Comparison of ENCODE assay signal across 13 mouse cellular contexts in genomic region chr7:56015172-56015571, GRCm38 (mm10). TPM values are rescaled to one million over a fixed set of nuclear protein-coding genes. Genes with fewer than 3 reads are reported as not detected.
DNase-seq lines count a peak whose midpoint lies in the region; ATAC-seq and TF ChIP-seq lines count a peak whose summit lies in the region.
"Had no signal": no experiment of that assay in that cellular context is flagged by ENCODE, and none has a peak within 500 bp of the region (broad histone marks: within the 10 kb centered on the region; RNA-seq: fewer than 3 reads in every experiment).

No protein-coding gene starts in this region.

- no peak overlapping the region for H3K9ac ChIP-seq in heart, embryonic 11.5 days (ENCODE audit: low read depth, low read length)
- peak overlapping the region; percentile 23; the same call in 1 of the 2 replicates for H3K9ac ChIP-seq in liver, postnatal 0 days (replicated peaks)
- no peak overlapping the region for H3K9ac ChIP-seq in stomach, embryonic 15.5 days
- H3K9ac ChIP-seq: lung, embryonic 14.5 days had no signal

- no peaks in the 10 kb centered on the region for H3K27me3 ChIP-seq in heart, embryonic 11.5 days (ENCODE audit: control insufficient read depth, insufficient read depth, low read length)
- no peaks in the 10 kb centered on the region for H3K27me3 ChIP-seq in liver, postnatal 0 days (ENCODE audit: insufficient read depth, low read length)
- no peaks in the 10 kb centered on the region for H3K27me3 ChIP-seq in stomach, embryonic 15.5 days (replicated peaks)

- no peaks in the 10 kb centered on the region for H3K36me3 ChIP-seq in heart, embryonic 11.5 days (ENCODE audit: control insufficient read depth, insufficient read depth, low read length)
- H3K36me3 ChIP-seq in liver, postnatal 0 days (replicated peaks; ENCODE audit: insufficient read depth, low read length) = no peaks in the 10 kb centered on the region
- no peaks in the 10 kb centered on the region for H3K36me3 ChIP-seq in stomach, embryonic 15.5 days
- H3K36me3 ChIP-seq: midbrain, embryonic 10.5 days had no signal

- H3K4me2 ChIP-seq in heart, embryonic 11.5 days = peak overlapping the region; percentile 9; the same call in 1 of the 2 replicates
- peak overlapping the region; percentile 54 for H3K4me2 ChIP-seq in liver, postnatal 0 days (ENCODE audit: low read depth, low read length)
- no peak overlapping the region for H3K4me2 ChIP-seq in stomach, embryonic 15.5 days
- H3K4me2 ChIP-seq: lung, embryonic 14.5 days had no signal

- no peak overlapping the region for H3K4me3 ChIP-seq in heart, embryonic 11.5 days (ENCODE audit: low read depth, low read length)
- no peak overlapping the region for H3K4me3 ChIP-seq in liver, postnatal 0 days (ENCODE audit: low read depth, low read length)
- H3K4me3 ChIP-seq in stomach, embryonic 15.5 days (replicated peaks) = no peak overlapping the region
- H3K4me3 ChIP-seq: heart, adult 2 months; midbrain, embryonic 10.5 days had no signal

- TF ChIP-seq EP300 in liver, postnatal 0 days (IDR thresholded peaks at IDR 0.05; ENCODE audit: low read depth) = peak; percentile 99

- no peak for DNase-seq in heart, postnatal 25 days (ENCODE audit: low spot score)
- peak; percentile 67 for DNase-seq in liver, postnatal 0 days
- DNase-seq in urinary bladder, postnatal 36 days (ENCODE audit: low spot score in 2 of 2) = no peak
- DNase-seq in adrenal gland, adult 8-10 months = no peak
- DNase-seq in frontal cortex, postnatal 36 days (ENCODE audit: low spot score in 2 of 2) = no peak
- DNase-seq: cerebellum, adult 8-10 months; heart, adult 2 months; lung, embryonic 14.5 days; thymus, postnatal 4 days had no signal

- H3K4me1 ChIP-seq in heart, embryonic 11.5 days (ENCODE audit: control insufficient read depth, insufficient read depth, low read length) = no peaks in the 10 kb centered on the region
- peaks cover 17% of the 10 kb centered on the region for H3K4me1 ChIP-seq in liver, postnatal 0 days (ENCODE audit: insufficient read depth)
- H3K4me1 ChIP-seq in stomach, embryonic 15.5 days = peaks cover 4% of the 10 kb centered on the region; the same call in 1 of the 2 replicates

- 42% methylated on average over 6 of the region's 6 CpGs for WGBS in heart, embryonic 11.5 days (ENCODE audit: insufficient replicate concordance)
- WGBS in liver, postnatal 0 days (ENCODE audit: insufficient replicate concordance) = 54% methylated on average over 6 of the region's 6 CpGs
- WGBS in stomach, embryonic 15.5 days = 72% methylated on average over 6 of the region's 6 CpGs

- intact Hi-C loops in heart, postnatal 25 days (cut with DNase I) = no loop called here

- ATAC-seq in heart, embryonic 11.5 days (replicated peaks; ENCODE audit: insufficient number of reproducible peaks, low FRiP score, low TSS enrichment) = peak; percentile 71
- peak; percentile 86 for ATAC-seq in erythroblast, adult 5-6 weeks (replicated peaks; ENCODE audit: low FRiP score, poor library complexity, severe bottlenecking)
- ATAC-seq in liver, postnatal 0 days = peak; percentile 93
- ATAC-seq in stomach, embryonic 15.5 days (ENCODE audit: insufficient read depth, low FRiP score, low read depth) = peak; percentile 85

- no peak for TF ChIP-seq CTCF in liver, postnatal 0 days (IDR thresholded peaks at IDR 0.05; ENCODE audit: low read depth)

- H3K9me3 ChIP-seq in heart, embryonic 11.5 days (replicated peaks; ENCODE audit: control insufficient read depth, low read length) = no peaks in the 10 kb centered on the region
- H3K9me3 ChIP-seq in liver, postnatal 0 days (ENCODE audit: low read length) = no peaks in the 10 kb centered on the region
- H3K9me3 ChIP-seq in stomach, embryonic 15.5 days = no peaks in the 10 kb centered on the region
- H3K9me3 ChIP-seq: midbrain, embryonic 10.5 days had no signal

- H3K27ac ChIP-seq in heart, embryonic 11.5 days (ENCODE audit: low read depth, low read length) = peak overlapping the region; percentile 42; the same call in 1 of the 2 replicates
- peak overlapping the region; percentile 95 for H3K27ac ChIP-seq in liver, postnatal 0 days (ENCODE audit: low read depth)
- no peak overlapping the region for H3K27ac ChIP-seq in stomach, embryonic 15.5 days
- H3K27ac ChIP-seq: heart, adult 2 months; midbrain, embryonic 10.5 days had no signal

RNA-seq across cellular contexts. Expression of gene Nipa1, which starts 4.6 kb away (rescaled TPM):
- polyA plus RNA-seq in heart, embryonic 11.5 days (2014; fragmentation: Nextera tagmentation; extraction: Ambion mirVana) = 4.4 and 5.4 TPM in 2 replicates
- total RNA-seq in heart, postnatal 25 days (2021) = 1 to 10 TPM; 5.1 to 5.7 TPM
- total RNA-seq in erythroblast, adult 5-6 weeks (2015; ENCODE audit: low replicate concordance) = 10.9 and 13.3 TPM in 2 replicates
- 21.0 and 26.6 TPM in 2 replicates for total RNA-seq in erythroblast, adult 5-6 weeks (2017; ENCODE audit: low replicate concordance)
- polyA plus RNA-seq in liver, postnatal 0 days (2015; fragmentation: Nextera tagmentation; extraction: Ambion mirVana) = 3.8 and 4.5 TPM in 2 replicates
- 7.6 and 8.8 TPM in 2 replicates for polyA plus RNA-seq in stomach, embryonic 15.5 days (2015; fragmentation: Nextera tagmentation; extraction: Ambion mirVana)
- 10 to 100 TPM; 11.3 to 14.1 (median 12.3) TPM for total RNA-seq in adrenal gland, adult 8-10 months (2022)

RNA-seq across cellular contexts. Expression of gene Herc2, which starts 34.8 kb away (rescaled TPM):
- 14.5 and 21.1 TPM in 2 replicates for polyA plus RNA-seq in heart, embryonic 11.5 days (2014; fragmentation: Nextera tagmentation; extraction: Ambion mirVana)
- total RNA-seq in heart, postnatal 25 days (2021) = 10 to 100 TPM; 38.7 to 41.4 TPM
- total RNA-seq in erythroblast, adult 5-6 weeks (2015; ENCODE audit: low replicate concordance) = 37.7 and 81.3 TPM in 2 replicates
- 75.0 and 151 TPM in 2 replicates for total RNA-seq in erythroblast, adult 5-6 weeks (2017; ENCODE audit: low replicate concordance)
- polyA plus RNA-seq in liver, postnatal 0 days (2015; fragmentation: Nextera tagmentation; extraction: Ambion mirVana) = 7.1 and 8.8 TPM in 2 replicates
- polyA plus RNA-seq in stomach, embryonic 15.5 days (2015; fragmentation: Nextera tagmentation; extraction: Ambion mirVana) = 19.6 and 27.3 TPM in 2 replicates
- total RNA-seq in adrenal gland, adult 8-10 months (2022) = 10 to 100 TPM; 67.5 to 85.6 (median 76.3) TPM

RNA-seq across cellular contexts. Expression of gene Nipa2, which starts 52.9 kb away (rescaled TPM):
- 41.1 and 47.9 TPM in 2 replicates for polyA plus RNA-seq in heart, embryonic 11.5 days (2014; fragmentation: Nextera tagmentation; extraction: Ambion mirVana)
- total RNA-seq in heart, postnatal 25 days (2021) = 10 to 100 TPM; 32.1 to 43.5 TPM
- 27.9 and 35.1 TPM in 2 replicates for total RNA-seq in erythroblast, adult 5-6 weeks (2015; ENCODE audit: low replicate concordance)
- 22.0 and 30.4 TPM in 2 replicates for total RNA-seq in erythroblast, adult 5-6 weeks (2017; ENCODE audit: low replicate concordance)
- polyA plus RNA-seq in liver, postnatal 0 days (2015; fragmentation: Nextera tagmentation; extraction: Ambion mirVana) = 22.7 and 23.9 TPM in 2 replicates
- polyA plus RNA-seq in stomach, embryonic 15.5 days (2015; fragmentation: Nextera tagmentation; extraction: Ambion mirVana) = 45.2 and 51.2 TPM in 2 replicates
- 10 to 100 TPM; 49.1 to 66.3 (median 54.7) TPM for total RNA-seq in adrenal gland, adult 8-10 months (2022)
